Mouse (Mus musculus) stomach, embryonic 14.5 days (tissue): Measurements from ENCODE around the gene Spag5. TPM values are rescaled to one million over a fixed set of nuclear protein-coding genes. Genes with fewer than 3 reads are reported as not detected.

Experiments
- ATAC-seq: fragments of 200-750 bp; cut with Nextera tagmentation; 2 replicates; pipeline ENCODE4 v1.8.0; 2017; ENCODE audit warnings: low read depth, moderate TSS enrichment; ENCODE audit not compliant: insufficient number of reproducible peaks, insufficient read depth, low FRiP score
- H3K27ac ChIP-seq: fragments of 300-500 bp; sonication (generic); 2 replicates; pipeline ENCODE4 v1.5.1; 2014; ENCODE audit warnings: mild to moderate bottlenecking, low read length, moderate library complexity, mixed read lengths
- H3K27me3 ChIP-seq: fragments of 300-500 bp; sonication (generic); 2 replicates; pipeline ENCODE4 v1.6.1; 2014; ENCODE audit warnings: low read length, control low read depth, mixed read lengths; ENCODE audit not compliant: control insufficient read depth, insufficient read depth
- H3K36me3 ChIP-seq: fragments of 300-500 bp; sonication (generic); 2 replicates; pipeline ENCODE4 v1.6.1; 2014; ENCODE audit warnings: mild to moderate bottlenecking, control low read depth, low read length, moderate library complexity, mixed read lengths; ENCODE audit not compliant: control insufficient read depth, insufficient read depth
- H3K4me1 ChIP-seq: fragments of 300-500 bp; sonication (generic); 2 replicates; pipeline ENCODE4 v1.6.1; 2014; ENCODE audit warnings: low read length, control low read depth, mixed read lengths; ENCODE audit not compliant: control insufficient read depth, insufficient read depth
- H3K4me2 ChIP-seq: fragments of 300-500 bp; sonication (generic); replicated peaks from 2 replicates; pipeline ENCODE4 v1.6.1; 2014; ENCODE audit warnings: low read depth, low read length, control low read depth
- H3K4me3 ChIP-seq: fragments of 300-500 bp; sonication (generic); 2 replicates; pipeline ENCODE4 v1.5.1; 2014; ENCODE audit warnings: low read depth, low read length, control low read depth
- H3K9ac ChIP-seq: fragments of 300-500 bp; sonication (generic); replicated peaks from 2 replicates; pipeline ENCODE4 v1.6.1; 2014; ENCODE audit warnings: low read depth, mild to moderate bottlenecking, control low read depth, low read length, moderate library complexity, mixed read lengths
- H3K9me3 ChIP-seq: fragments of 300-500 bp; sonication (generic); 2 replicates; pipeline ENCODE4 v1.6.1; 2016; ENCODE audit warnings: low read depth, low read length, control low read depth; ENCODE audit not compliant: control insufficient read depth
- WGBS: fragments of 180-500 bp; shearing (Covaris S2); extraction: QIAGEN DNeasy Blood & Tissue Kit; methylation state at CpG from one replicate; pipeline ENCODE4 v1.1.7; 2014; 5-methylcytosine and 5-hydroxymethylcytosine counted together
- polyA plus RNA-seq: library from polyadenylated mRNA; unstranded; fragments of >200 nt; fragmentation: Nextera tagmentation; extraction: Ambion mirVana; gene quantifications from 2 replicates; pipeline ENCODE4 v1.2.1, GENCODE M21; 2014

Gene Spag5
- polyA plus RNA-seq, 1 experiment from 2014 or later = 44.6 TPM

GRCm38 (mm10) chr11:78367456-78368225, 66.3 kb downstream of the Spag5 start:
- H3K4me1 ChIP-seq = no peaks in the 10 kb centered on the region
- no peaks in the 10 kb centered on the region for H3K36me3 ChIP-seq
- H3K27me3 ChIP-seq = no peaks in the 10 kb centered on the region
- no peak overlapping the region for H3K4me3 ChIP-seq
- WGBS = 88% methylated on average over 15 of the region's 15 CpGs
- ATAC-seq = no peak
- H3K9me3 ChIP-seq = no peaks in the 10 kb centered on the region
- H3K9ac ChIP-seq = no peak overlapping the region
- no peak overlapping the region for H3K4me2 ChIP-seq
- H3K27ac ChIP-seq = no peak overlapping the region

GRCm38 (mm10) chr11:78370389-78370788, 69.1 kb downstream of the Spag5 start:
- Histone ChIP-seq H3K9ac (no peak overlapping the region), H3K4me3 (no peak overlapping the region), H3K4me1 (no peaks in the 10 kb centered on the region), H3K9me3 (no peaks in the 10 kb centered on the region), H3K4me2 (no peak overlapping the region), H3K27me3 (no peaks in the 10 kb centered on the region), H3K36me3 (no peaks in the 10 kb centered on the region), H3K27ac (no peak overlapping the region)
- 32% methylated on average over 1 of the region's 1 CpGs for WGBS
- no peak for ATAC-seq

GRCm38 (mm10) chr11:78371711-78372110, 70.4 kb downstream of the Spag5 start:
- WGBS = 90% methylated on average over 11 of the region's 11 CpGs
- H3K9ac ChIP-seq = no peak overlapping the region
- H3K9me3 ChIP-seq = no peaks in the 10 kb centered on the region
- ATAC-seq = no peak
- H3K27me3 ChIP-seq = no peaks in the 10 kb centered on the region
- H3K4me1 ChIP-seq = no peaks in the 10 kb centered on the region
- H3K36me3 ChIP-seq = no peaks in the 10 kb centered on the region
- H3K4me2 ChIP-seq = no peak overlapping the region
- H3K27ac ChIP-seq = no peak overlapping the region
- no peak overlapping the region for H3K4me3 ChIP-seq

Other genes starting within 250 kb of the Spag5 start
- gene Eral1, start 221.1 kb upstream of the Spag5 start, polyA plus RNA-seq = 33.4 and 33.5 TPM in 2 replicates
- gene Fam222b, start 206.9 kb upstream of the Spag5 start, polyA plus RNA-seq = 15.2 and 16.4 TPM in 2 replicates
- 53.5 and 54.7 TPM in 2 replicates for gene Traf4, start 135.9 kb upstream of the Spag5 start, polyA plus RNA-seq
- gene Nek8, start 124.9 kb upstream of the Spag5 start, polyA plus RNA-seq = 16.0 and 17.4 TPM in 2 replicates
- 27.1 and 28.0 TPM in 2 replicates for gene Tlcd1, start 124.8 kb upstream of the Spag5 start, polyA plus RNA-seq
- 1,708 and 1,741 TPM in 2 replicates for gene Rpl23a, start 117.9 kb upstream of the Spag5 start, polyA plus RNA-seq
- gene Rab34, start 113.1 kb upstream of the Spag5 start, polyA plus RNA-seq = 156 and 171 TPM in 2 replicates
- gene Proca1, start 108.1 kb upstream of the Spag5 start, polyA plus RNA-seq = 2.7 and 3.3 TPM in 2 replicates
- gene Sdf2, start 55.8 kb upstream of the Spag5 start, polyA plus RNA-seq = 101 and 102 TPM in 2 replicates
- gene Supt6, start 55.5 kb upstream of the Spag5 start, polyA plus RNA-seq = 25.3 and 26.2 TPM in 2 replicates
- gene 2610507B11Rik, start 39.8 kb upstream of the Spag5 start, polyA plus RNA-seq = 98.3 and 98.7 TPM in 2 replicates
- 0.17 and 0.32 TPM in 2 replicates for gene BC030499, start 10.7 kb upstream of the Spag5 start, polyA plus RNA-seq
- 18.8 and 21.2 TPM in 2 replicates for gene Aldoc, start 21.4 kb downstream of the Spag5 start, polyA plus RNA-seq
- 67.7 and 69.8 TPM in 2 replicates for gene Pigs, start 26.9 kb downstream of the Spag5 start, polyA plus RNA-seq
- gene Unc119, start 42.0 kb downstream of the Spag5 start, polyA plus RNA-seq = 45.9 and 47.5 TPM in 2 replicates
- gene Foxn1, start 85.0 kb downstream of the Spag5 start, polyA plus RNA-seq = 0.45 and 0.64 TPM in 2 replicates
- 0.10 TPM in 2 replicates for gene Slc13a2, start 120.7 kb downstream of the Spag5 start, polyA plus RNA-seq
- gene Slc46a1, start 164.2 kb downstream of the Spag5 start, polyA plus RNA-seq = 12.9 and 14.3 TPM in 2 replicates
- 2.1 and 3.6 TPM in 2 replicates for gene Sarm1, start 196.2 kb downstream of the Spag5 start, polyA plus RNA-seq
- 0.81 and 5.4 TPM in 2 replicates for gene Vtn, start 197.6 kb downstream of the Spag5 start, polyA plus RNA-seq
- gene Sebox, start 201.9 kb downstream of the Spag5 start, polyA plus RNA-seq = not detected in 2 replicates
- 52.1 and 52.9 TPM in 2 replicates for gene Tmem199, start 210.6 kb downstream of the Spag5 start, polyA plus RNA-seq
- 131 and 135 TPM in 2 replicates for gene Poldip2, start 210.7 kb downstream of the Spag5 start, polyA plus RNA-seq
- 81.2 and 82.9 TPM in 2 replicates for gene Tnfaip1, start 234.8 kb downstream of the Spag5 start, polyA plus RNA-seq
- 126 and 142 TPM in 2 replicates for gene Ift20, start 234.8 kb downstream of the Spag5 start, polyA plus RNA-seq
- 88.5 and 113 TPM in 2 replicates for gene Tmem97, start 249.2 kb downstream of the Spag5 start, polyA plus RNA-seq